ENCODE assay signal across 8 mouse cellular contexts in the genomic region with DNA sequence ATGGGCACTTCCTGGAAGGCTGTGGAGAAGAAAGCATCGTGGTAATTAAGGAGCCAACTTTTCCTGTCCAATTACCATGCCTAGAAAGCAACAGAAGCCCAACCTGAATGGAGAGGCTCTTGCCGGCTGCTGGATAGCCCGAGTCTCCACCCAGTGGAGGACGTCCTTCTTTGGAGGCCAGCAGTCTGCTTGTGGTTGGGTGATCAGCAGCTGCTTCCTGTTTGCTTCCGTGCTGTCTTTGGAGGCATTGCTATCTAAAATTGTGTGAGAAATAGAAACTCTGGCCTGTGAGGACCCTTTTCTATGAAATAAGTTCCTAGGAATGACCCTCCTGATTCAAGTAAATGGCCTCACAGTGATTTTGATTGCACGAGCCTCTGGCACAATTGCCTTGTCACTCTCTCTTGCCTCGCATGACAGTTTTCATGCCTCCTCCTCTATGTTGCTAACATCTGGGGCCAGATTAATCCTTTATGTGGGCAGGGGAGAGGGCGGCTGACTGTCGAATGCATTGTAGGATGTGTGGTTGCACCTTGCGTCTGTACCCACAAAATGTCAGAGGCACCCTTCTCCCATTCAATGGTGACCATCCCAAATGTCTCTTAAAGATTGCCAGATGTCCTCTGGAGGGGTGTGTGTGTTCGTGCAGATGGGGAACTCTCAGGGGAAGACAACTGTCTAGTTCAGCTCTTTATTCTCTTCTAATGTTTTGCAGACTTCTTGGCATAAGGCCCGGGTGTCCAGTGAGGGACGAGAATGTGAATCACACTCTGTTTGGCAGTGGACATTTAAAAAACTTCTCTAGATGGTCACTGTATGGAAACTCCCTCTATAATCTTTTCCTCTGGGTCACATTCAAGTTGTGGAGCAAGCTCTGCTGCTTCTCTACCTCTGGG.
A peak's percentile ranks its signal among the peaks of the same experiment; 100 is the strongest.
DNase-seq lines count a peak whose midpoint lies in the region; ATAC-seq lines count a peak whose summit lies in the region.

No protein-coding gene starts in this region.

- no peak overlapping the region for H3K9ac ChIP-seq in heart, embryonic 11.5 days (ENCODE audit: low read depth, low read length)

- ATAC-seq in heart, embryonic 11.5 days (replicated peaks; ENCODE audit: insufficient number of reproducible peaks, low FRiP score, low TSS enrichment), result no peak
- peak; percentile 87 for ATAC-seq in monocyte, adult 5-6 weeks (replicated peaks; ENCODE audit: insufficient number of reproducible peaks, low FRiP score, low TSS enrichment, poor library complexity, severe bottlenecking)
- no peak for ATAC-seq in erythroid progenitor cell, adult 5-6 weeks (replicated peaks; ENCODE audit: low FRiP score, poor library complexity, severe bottlenecking)

- no peaks in the 10 kb centered on the region for H3K36me3 ChIP-seq in heart, embryonic 11.5 days (ENCODE audit: control insufficient read depth, insufficient read depth, low read length)

- H3K4me2 ChIP-seq in heart, embryonic 11.5 days, result no peak overlapping the region

- no peak overlapping the region for H3K4me3 ChIP-seq in heart, embryonic 11.5 days (ENCODE audit: low read depth, low read length)

- peaks cover 8% of the 10 kb centered on the region; the same call in 1 of the 2 replicates for H3K4me1 ChIP-seq in heart, embryonic 11.5 days (ENCODE audit: control insufficient read depth, insufficient read depth, low read length)

- DNase-seq in heart, adult 18-20 months, result peak; percentile 78 to 86
- DNase-seq in Muller cell, postnatal 12 days (ENCODE audit: inconsistent ontology term), result peak; percentile 66
- peak; percentile 26 to 76 for DNase-seq in gastrocnemius, postnatal 36 days
- peak; percentile 60 to 67 for DNase-seq in kidney, postnatal 25 days
- no peak for DNase-seq in right cerebral cortex, adult 18-20 months

- H3K27me3 ChIP-seq in heart, embryonic 11.5 days (ENCODE audit: control insufficient read depth, insufficient read depth, low read length), result no peaks in the 10 kb centered on the region

- no peak overlapping the region for H3K27ac ChIP-seq in heart, embryonic 11.5 days (ENCODE audit: low read depth, low read length)

- 51% methylated on average over 13 of the region's 13 CpGs for WGBS in heart, embryonic 11.5 days (ENCODE audit: insufficient replicate concordance)

- intact Hi-C loops in gastrocnemius, postnatal 36 days (cut with DNase I), result no loop called here

- H3K9me3 ChIP-seq in heart, embryonic 11.5 days (replicated peaks; ENCODE audit: control insufficient read depth, low read length), result no peaks in the 10 kb centered on the region
